Mouse (Mus musculus): ENCODE measurements around the gene Stat4. TPM values are rescaled to one million over a fixed set of nuclear protein-coding genes. Genes with fewer than 3 reads are reported as not detected.

The Stat4 gene
- polyA plus RNA-seq, 1 experiment from 2014 or later: 1.0 TPM

DNA sequence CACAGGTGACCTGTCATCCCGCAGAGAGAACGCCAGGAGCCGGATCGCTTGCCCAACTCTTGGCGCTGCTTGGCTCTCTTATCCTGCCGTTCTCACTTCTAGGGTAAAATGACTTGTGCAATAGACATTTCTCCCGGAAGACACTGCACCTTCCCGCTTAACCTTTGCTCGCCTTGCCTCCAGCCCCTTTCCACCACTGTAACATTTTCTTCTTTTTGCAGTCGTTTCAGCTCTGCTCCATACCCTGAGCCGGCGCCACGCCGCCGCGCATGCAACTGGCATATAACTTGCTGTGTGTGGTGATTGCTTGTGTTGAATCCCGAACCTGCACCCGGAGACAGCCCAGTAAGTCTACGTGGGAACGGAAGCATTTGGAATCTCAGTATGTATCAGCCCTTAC lies 132.7 kb downstream of the Stat4 start:
- ATAC-seq (replicated peaks; ENCODE audit: low FRiP score, low read depth) (no peak; the same call in 1 of the 2 replicates), DNase-seq (ENCODE audit: low spot score) (peak; percentile 25)
- under 1% methylated on average over 20 of the region's 20 CpGs for WGBS
- H3K9me3 ChIP-seq (replicated peaks; ENCODE audit: low read length): no peaks in the 10 kb centered on the region
- 0 out of 2 replicates have a peak, but pooled peaks cover 5% of the 10 kb centered on the region for H3K36me3 ChIP-seq (ENCODE audit: insufficient read depth, low read length)
- H3K4me3 ChIP-seq (replicated peaks; ENCODE audit: low read depth, low read length): peak overlapping the region; percentile 95
- H3K27ac ChIP-seq: peak overlapping the region; percentile 63
- TF ChIP-seq CTCF (IDR thresholded peaks at IDR 0.05; ENCODE audit: low read depth): no peak
- H3K4me1 ChIP-seq (replicated peaks; ENCODE audit: insufficient read depth, low read length): peaks cover 7% of the 10 kb centered on the region; the same call in 1 of the 2 replicates
- peak overlapping the region; percentile 91 for H3K4me2 ChIP-seq (ENCODE audit: low read length)
- H3K9ac ChIP-seq (ENCODE audit: low read depth, low read length): peak overlapping the region; percentile 81
- H3K27me3 ChIP-seq (ENCODE audit: insufficient read depth, low read length): no peaks in the 10 kb centered on the region

DNA sequence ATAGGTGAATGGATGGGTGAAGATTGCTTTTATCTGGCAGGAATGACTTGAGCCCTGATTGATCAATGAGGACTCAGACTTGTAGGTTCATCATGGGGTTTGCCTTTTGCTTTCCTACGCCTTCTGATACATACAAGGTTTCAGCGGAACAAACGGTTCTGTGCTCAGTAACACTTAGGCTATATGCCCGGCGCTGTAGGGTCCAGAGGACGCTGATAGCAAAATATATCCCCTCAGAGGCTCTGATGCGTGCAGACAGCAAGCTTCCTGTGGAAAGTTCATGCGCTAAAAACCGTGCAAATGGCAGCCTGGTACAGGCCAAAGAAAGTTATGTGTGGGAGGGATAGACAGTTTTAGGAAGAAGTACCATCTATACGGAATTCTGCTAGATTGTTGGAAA lies 133.2 kb downstream of the Stat4 start:
- ATAC-seq (replicated peaks; ENCODE audit: low FRiP score, low read depth) (no peak), DNase-seq (ENCODE audit: low spot score) (peak; percentile 22)
- peaks cover 7% of the 10 kb centered on the region; the same call in 1 of the 2 replicates for H3K4me1 ChIP-seq (replicated peaks; ENCODE audit: insufficient read depth, low read length)
- no peak overlapping the region for H3K27ac ChIP-seq
- no peaks in the 10 kb centered on the region for H3K9me3 ChIP-seq (replicated peaks; ENCODE audit: low read length)
- no peak for TF ChIP-seq CTCF (IDR thresholded peaks at IDR 0.05; ENCODE audit: low read depth)
- H3K36me3 ChIP-seq (ENCODE audit: insufficient read depth, low read length): 0 out of 2 replicates have a peak, but pooled peaks cover 5% of the 10 kb centered on the region
- H3K4me2 ChIP-seq (ENCODE audit: low read length): peak overlapping the region; percentile 91
- H3K9ac ChIP-seq (ENCODE audit: low read depth, low read length): peak overlapping the region; percentile 81
- H3K27me3 ChIP-seq (ENCODE audit: insufficient read depth, low read length): no peaks in the 10 kb centered on the region
- 32% methylated on average over 10 of the region's 10 CpGs for whole genome bisulfite sequencing
- peak overlapping the region; percentile 95 for H3K4me3 ChIP-seq (replicated peaks; ENCODE audit: low read depth, low read length)

DNA sequence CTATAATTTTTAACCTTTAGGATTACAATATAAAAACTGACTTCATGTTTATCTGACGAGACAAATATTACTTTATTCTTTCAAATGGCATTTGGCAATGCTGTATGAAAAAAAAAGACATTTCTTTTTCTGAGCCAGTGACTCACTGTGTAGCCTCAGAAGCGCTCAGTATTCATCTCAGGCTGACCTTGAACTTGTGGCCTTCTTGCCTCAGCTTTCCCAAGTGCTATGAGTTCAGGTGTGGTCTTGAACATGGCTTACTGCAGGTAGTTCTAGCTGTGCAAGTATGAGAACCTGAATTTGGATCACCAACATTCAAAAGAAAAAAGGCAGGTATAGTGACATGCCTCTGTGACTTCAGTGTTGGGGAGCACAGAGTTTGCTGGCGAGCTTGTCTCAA lies 134.1 kb downstream of the Stat4 start:
- no peak overlapping the region for H3K27ac ChIP-seq
- no peak overlapping the region for H3K4me3 ChIP-seq (replicated peaks; ENCODE audit: low read depth, low read length)
- DNase-seq (ENCODE audit: low spot score) (no peak), ATAC-seq (replicated peaks; ENCODE audit: low FRiP score, low read depth) (no peak)
- H3K4me2 ChIP-seq (ENCODE audit: low read length): 0 out of 2 replicates have a peak overlapping the region, but pooled peaks have one; percentile 91
- 0 out of 2 replicates have a peak, but pooled peaks cover 11% of the 10 kb centered on the region for H3K36me3 ChIP-seq (ENCODE audit: insufficient read depth, low read length)
- no peaks in the 10 kb centered on the region for H3K27me3 ChIP-seq (ENCODE audit: insufficient read depth, low read length)
- WGBS: 91% methylated on average over 3 of the region's 3 CpGs
- no peak overlapping the region for H3K9ac ChIP-seq (ENCODE audit: low read depth, low read length)
- TF ChIP-seq CTCF (IDR thresholded peaks at IDR 0.05; ENCODE audit: low read depth): no peak
- H3K9me3 ChIP-seq (replicated peaks; ENCODE audit: low read length): no peaks in the 10 kb centered on the region
- H3K4me1 ChIP-seq (replicated peaks; ENCODE audit: insufficient read depth, low read length): peaks cover 7% of the 10 kb centered on the region; the same call in 1 of the 2 replicates

DNA sequence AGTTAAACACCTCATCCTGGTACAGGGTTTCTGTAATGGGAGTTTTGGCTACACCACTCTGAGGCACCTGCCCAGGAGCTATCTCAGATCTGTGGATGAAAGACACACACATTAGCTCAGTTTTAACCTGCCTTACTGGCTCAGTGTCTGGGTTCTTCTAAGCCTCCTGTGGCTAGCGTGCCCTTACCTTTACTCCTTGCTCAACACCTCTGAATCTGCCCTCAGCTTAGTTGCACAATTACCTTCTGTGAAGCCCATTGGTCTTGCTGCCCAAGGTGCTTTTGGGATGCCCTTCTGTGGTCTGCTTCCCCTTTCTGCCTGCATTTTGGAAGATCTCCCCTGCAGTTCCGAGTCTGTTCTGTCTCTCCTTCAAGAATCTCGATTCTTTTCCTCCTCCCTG lies 137.9 kb downstream of the Stat4 start:
- H3K27me3 ChIP-seq (ENCODE audit: insufficient read depth, low read length): no peaks in the 10 kb centered on the region
- no peak overlapping the region for H3K4me3 ChIP-seq (replicated peaks; ENCODE audit: low read depth, low read length)
- ATAC-seq (replicated peaks; ENCODE audit: low FRiP score, low read depth) (no peak), DNase-seq (ENCODE audit: low spot score) (no peak)
- 79% methylated on average over 3 of the region's 3 CpGs for WGBS
- no peaks in the 10 kb centered on the region for H3K9me3 ChIP-seq (replicated peaks; ENCODE audit: low read length)
- H3K27ac ChIP-seq: no peak overlapping the region
- no peak for TF ChIP-seq CTCF (IDR thresholded peaks at IDR 0.05; ENCODE audit: low read depth)
- peaks cover 7% of the 10 kb centered on the region; the same call in 1 of the 2 replicates for H3K4me1 ChIP-seq (replicated peaks; ENCODE audit: insufficient read depth, low read length)
- no peak overlapping the region for H3K9ac ChIP-seq (ENCODE audit: low read depth, low read length)
- no peak overlapping the region for H3K4me2 ChIP-seq (ENCODE audit: low read length)
- 0 out of 2 replicates have a peak, but pooled peaks cover 28% of the 10 kb centered on the region for H3K36me3 ChIP-seq (ENCODE audit: insufficient read depth, low read length)

DNA sequence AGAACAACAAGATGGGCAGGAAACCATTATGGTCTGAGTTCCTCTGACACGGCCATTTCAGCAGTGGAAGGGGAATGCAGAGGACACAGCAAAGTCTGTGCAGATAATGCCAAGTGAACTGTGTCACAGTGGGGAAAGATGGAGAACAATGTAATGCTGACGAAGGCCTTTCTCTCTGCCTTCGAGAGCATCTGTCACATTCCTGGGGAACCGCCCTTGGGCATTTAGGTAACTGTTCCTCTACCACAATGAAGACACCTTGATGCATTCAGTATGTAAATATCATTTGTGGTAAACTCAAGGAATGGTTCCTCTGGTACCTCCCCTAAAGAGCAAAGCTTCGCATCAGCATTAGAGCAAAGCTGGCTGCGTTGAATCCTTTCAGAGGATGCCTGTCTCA lies 140.4 kb downstream of the Stat4 start:
- DNase-seq (ENCODE audit: low spot score) (no peak), ATAC-seq (replicated peaks; ENCODE audit: low FRiP score, low read depth) (no peak)
- Histone ChIP-seq H3K27ac (no peak overlapping the region), H3K36me3 (ENCODE audit: insufficient read depth, low read length) (0 out of 2 replicates have a peak, but pooled peaks cover 28% of the 10 kb centered on the region), H3K27me3 (ENCODE audit: insufficient read depth, low read length) (no peaks in the 10 kb centered on the region), H3K9ac (ENCODE audit: low read depth, low read length) (no peak overlapping the region), H3K4me3 (replicated peaks; ENCODE audit: low read depth, low read length) (no peak overlapping the region), H3K9me3 (replicated peaks; ENCODE audit: low read length) (no peaks in the 10 kb centered on the region), H3K4me2 (ENCODE audit: low read length) (no peak overlapping the region), H3K4me1 (replicated peaks; ENCODE audit: insufficient read depth, low read length) (no peaks in the 10 kb centered on the region)
- WGBS: 94% methylated on average over 6 of the region's 6 CpGs
- no peak for TF ChIP-seq CTCF (IDR thresholded peaks at IDR 0.05; ENCODE audit: low read depth)

DNA sequence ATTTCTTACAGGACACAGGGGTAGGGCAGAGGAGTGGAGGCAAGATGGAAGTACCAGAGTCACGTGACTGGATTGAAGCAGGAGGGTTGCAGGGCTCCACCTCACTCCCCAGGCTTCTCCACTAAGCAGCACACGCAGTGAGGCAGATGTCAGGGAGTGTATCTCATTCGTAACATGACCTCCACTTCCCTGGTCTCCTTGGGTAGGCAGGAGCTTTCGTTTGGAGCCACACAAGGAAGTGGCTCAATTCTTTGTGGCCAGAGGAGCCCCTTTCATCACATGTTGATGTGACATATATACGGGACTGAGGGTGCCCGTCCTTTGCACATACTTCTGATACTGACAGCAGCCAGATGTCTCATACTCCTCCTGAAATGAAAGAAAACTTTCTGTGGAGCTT lies 142.8 kb downstream of the Stat4 start:
- no peak overlapping the region for H3K4me3 ChIP-seq (replicated peaks; ENCODE audit: low read depth, low read length)
- ATAC-seq (replicated peaks; ENCODE audit: low FRiP score, low read depth): no peak
- TF ChIP-seq CTCF (IDR thresholded peaks at IDR 0.05; ENCODE audit: low read depth): no peak
- DNase-seq (ENCODE audit: low spot score): no peak
- H3K27me3 ChIP-seq (ENCODE audit: insufficient read depth, low read length): no peaks in the 10 kb centered on the region
- no peaks in the 10 kb centered on the region for H3K4me1 ChIP-seq (replicated peaks; ENCODE audit: insufficient read depth, low read length)
- no peak overlapping the region for H3K27ac ChIP-seq
- H3K4me2 ChIP-seq (ENCODE audit: low read length): no peak overlapping the region
- H3K9me3 ChIP-seq (replicated peaks; ENCODE audit: low read length): no peaks in the 10 kb centered on the region
- WGBS: 44% methylated on average over 6 of the region's 6 CpGs
- H3K9ac ChIP-seq (ENCODE audit: low read depth, low read length): no peak overlapping the region
- H3K36me3 ChIP-seq (ENCODE audit: insufficient read depth, low read length): peaks cover 30% of the 10 kb centered on the region; the same call in 1 of the 2 replicates

Data from kidney, postnatal 0 days (tissue).